Mouse (Mus musculus): ENCODE data around the gene Cipc. TPM values are rescaled to one million over a fixed set of nuclear protein-coding genes. Genes with fewer than 3 reads are reported as not detected.

The Cipc gene
- total and polyA plus RNA-seq, 3 experiments: 34.1 to 45.1 (median 43.8) TPM

DNA sequence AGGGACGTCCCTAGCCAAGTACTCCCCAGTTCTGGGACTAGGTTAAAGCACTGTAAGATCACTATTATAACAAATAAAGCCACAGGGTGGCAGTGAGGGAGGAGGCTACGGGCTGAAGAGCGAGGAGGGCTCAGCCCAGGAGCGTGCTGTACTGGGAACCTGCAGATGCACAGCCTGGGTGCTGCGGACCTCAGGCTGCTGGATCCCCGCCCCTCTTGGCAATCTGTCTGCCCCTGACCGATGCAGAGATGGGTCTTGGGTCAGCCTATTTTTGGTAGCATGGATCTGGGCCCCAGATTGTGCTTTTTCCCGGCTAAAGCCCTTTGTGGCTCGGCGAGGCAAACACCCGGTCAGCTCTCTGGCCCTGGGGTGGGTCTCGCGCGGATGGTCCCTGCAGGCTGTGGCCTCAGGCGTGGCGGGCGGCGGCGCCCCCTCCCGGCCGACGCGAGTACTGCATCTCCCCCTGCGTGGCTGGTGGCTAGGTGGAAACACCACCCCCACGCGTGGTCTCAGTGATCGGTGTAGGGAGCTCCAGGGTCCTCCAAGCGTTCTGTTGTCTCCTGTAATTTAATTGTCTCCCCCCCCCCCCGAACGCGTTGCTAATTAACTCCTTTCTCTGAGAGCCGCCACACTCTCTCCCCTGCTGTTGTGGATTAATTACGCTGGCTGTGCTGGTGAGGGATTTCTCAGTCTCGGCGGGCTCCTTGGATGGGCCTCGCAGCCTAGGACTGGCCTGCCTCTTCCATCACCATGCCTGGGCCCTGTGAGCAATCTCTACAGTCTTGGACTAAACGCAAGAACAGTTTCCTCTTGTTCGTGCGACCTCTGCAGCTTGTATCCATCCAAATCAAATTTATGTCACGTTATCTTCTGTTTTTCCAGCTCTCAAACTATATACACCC lies 27.8 kb downstream of the Cipc start:
- no peaks in the 10 kb centered on the region for H3K36me3 ChIP-seq (ENCODE audit: control insufficient read depth, insufficient read depth, low read length)
- peak; percentile 96 for TF ChIP-seq CTCF (IDR thresholded peaks at IDR 0.05)
- no peak for TF ChIP-seq EP300 (IDR thresholded peaks at IDR 0.05; ENCODE audit: insufficient read depth, low read depth, low read length)
- 0 out of 2 replicates have a peak, but pooled peaks have one; percentile 30 for TF ChIP-seq POLR2A (IDR thresholded peaks at IDR 0.05; ENCODE audit: insufficient read depth, low read depth, low read length)
- DNase-seq: peak; percentile 82 to 91
- H3K4me1 ChIP-seq (ENCODE audit: control insufficient read depth, insufficient read depth, low read length): peaks cover 12% of the 10 kb centered on the region
- WGBS: 7% methylated on average over 39 of the region's 40 CpGs
- intact Hi-C loops (cut with DNase I): loop anchor here (1.0 to 5.0 kb wide), 3 partner anchors 28 to 205 kb away; partner anchors contain the start of gene Cipc
- no peaks in the 10 kb centered on the region for H3K27me3 ChIP-seq (ENCODE audit: control insufficient read depth, insufficient read depth, low read length)
- H3K4me3 ChIP-seq: peak overlapping the region; percentile 50
- peak overlapping the region; percentile 74 for H3K9ac ChIP-seq (ENCODE audit: low read depth, low read length)
- H3K27ac ChIP-seq: peak overlapping the region; percentile 56
- no peaks in the 10 kb centered on the region for H3K79me2 ChIP-seq (replicated peaks; ENCODE audit: control insufficient read depth, insufficient read depth, low read length)

DNA sequence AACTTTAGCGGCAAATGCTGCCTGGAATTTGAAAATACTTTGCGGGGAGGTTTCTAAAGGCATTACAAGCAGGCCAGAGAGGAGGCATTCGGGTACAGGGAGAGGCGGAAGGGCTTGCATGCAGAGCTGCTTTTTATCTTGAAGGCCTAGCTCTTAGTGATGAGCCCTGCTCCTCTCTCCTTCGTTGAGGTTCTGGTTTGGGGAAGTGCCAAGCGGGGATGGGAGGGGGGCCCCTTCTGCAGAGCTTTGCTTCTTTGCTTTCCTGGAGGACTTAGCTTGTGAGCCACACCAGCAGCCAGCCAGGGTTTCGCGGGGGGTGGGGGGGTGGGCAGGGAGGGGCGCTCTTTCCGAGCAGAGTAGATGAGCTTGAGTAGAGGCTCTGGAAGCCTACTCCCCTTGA lies 28.9 kb downstream of the Cipc start:
- no peak overlapping the region for H3K4me3 ChIP-seq
- no peak overlapping the region for H3K27ac ChIP-seq
- H3K79me2 ChIP-seq (replicated peaks; ENCODE audit: control insufficient read depth, insufficient read depth, low read length): no peaks in the 10 kb centered on the region
- no peaks in the 10 kb centered on the region for H3K27me3 ChIP-seq (ENCODE audit: control insufficient read depth, insufficient read depth, low read length)
- no peak overlapping the region for H3K9ac ChIP-seq (ENCODE audit: low read depth, low read length)
- H3K36me3 ChIP-seq (ENCODE audit: control insufficient read depth, insufficient read depth, low read length): no peaks in the 10 kb centered on the region
- TF ChIP-seq CTCF (IDR thresholded peaks at IDR 0.05) (no peak), POLR2A (IDR thresholded peaks at IDR 0.05; ENCODE audit: insufficient read depth, low read depth, low read length) (no peak), EP300 (IDR thresholded peaks at IDR 0.05; ENCODE audit: insufficient read depth, low read depth, low read length) (no peak)
- peaks cover 12% of the 10 kb centered on the region for H3K4me1 ChIP-seq (ENCODE audit: control insufficient read depth, insufficient read depth, low read length)
- intact Hi-C loops (cut with DNase I): loop anchor here (2.0 to 5.0 kb wide), 2 partner anchors 29 to 77 kb away; partner anchors contain the start of gene Cipc
- 66% methylated on average over 10 of the region's 10 CpGs for WGBS
- no peak for DNase-seq

DNA sequence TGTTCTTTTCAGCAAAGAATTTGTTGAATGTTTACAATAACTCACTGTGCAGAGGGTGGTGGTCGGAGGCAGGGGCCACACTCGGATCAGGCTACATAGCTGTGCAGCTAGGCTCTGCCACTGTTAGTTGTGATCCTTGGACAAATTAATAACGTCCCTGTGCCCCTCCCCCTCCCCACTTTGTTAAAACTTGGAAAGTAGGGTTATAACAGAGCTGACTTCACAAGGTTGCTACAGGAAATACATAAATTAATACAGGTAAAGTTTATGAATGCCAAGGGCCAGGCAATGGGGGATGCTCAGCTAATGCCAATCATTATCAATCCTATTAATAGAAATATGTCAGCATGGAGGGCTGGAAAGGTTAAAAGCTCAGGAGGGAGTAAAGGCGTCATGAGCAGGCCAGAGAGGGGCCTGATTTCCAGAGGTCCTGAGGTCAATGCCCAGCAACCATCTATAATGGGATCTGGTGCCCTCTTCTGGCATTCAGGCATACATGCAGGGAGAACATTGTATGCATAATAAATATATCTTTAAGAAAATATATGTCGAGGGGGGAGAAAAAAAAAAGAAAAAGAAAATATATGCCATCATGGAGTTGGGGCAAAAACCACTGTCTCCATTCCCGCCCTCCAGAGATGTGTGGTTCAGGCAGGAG lies 29.8 kb downstream of the Cipc start:
- Histone ChIP-seq H3K4me3 (no peak overlapping the region), H3K27ac (no peak overlapping the region), H3K36me3 (ENCODE audit: control insufficient read depth, insufficient read depth, low read length) (no peaks in the 10 kb centered on the region), H3K27me3 (ENCODE audit: control insufficient read depth, insufficient read depth, low read length) (no peaks in the 10 kb centered on the region), H3K4me1 (ENCODE audit: control insufficient read depth, insufficient read depth, low read length) (peaks cover 12% of the 10 kb centered on the region), H3K9ac (ENCODE audit: low read depth, low read length) (no peak overlapping the region), H3K79me2 (replicated peaks; ENCODE audit: control insufficient read depth, insufficient read depth, low read length) (no peaks in the 10 kb centered on the region)
- DNase-seq: no peak
- TF ChIP-seq POLR2A (IDR thresholded peaks at IDR 0.05; ENCODE audit: insufficient read depth, low read depth, low read length) (no peak), EP300 (IDR thresholded peaks at IDR 0.05; ENCODE audit: insufficient read depth, low read depth, low read length) (0 out of 2 replicates have a peak, but pooled peaks have one; percentile 6), CTCF (IDR thresholded peaks at IDR 0.05) (peak; percentile 67)
- WGBS: 63% methylated on average over 6 of the region's 6 CpGs
- intact Hi-C loops (cut with DNase I): loop anchor here (5.0 kb wide), 1 partner anchor 76 kb away; no protein-coding TSS in a partner anchor

DNA sequence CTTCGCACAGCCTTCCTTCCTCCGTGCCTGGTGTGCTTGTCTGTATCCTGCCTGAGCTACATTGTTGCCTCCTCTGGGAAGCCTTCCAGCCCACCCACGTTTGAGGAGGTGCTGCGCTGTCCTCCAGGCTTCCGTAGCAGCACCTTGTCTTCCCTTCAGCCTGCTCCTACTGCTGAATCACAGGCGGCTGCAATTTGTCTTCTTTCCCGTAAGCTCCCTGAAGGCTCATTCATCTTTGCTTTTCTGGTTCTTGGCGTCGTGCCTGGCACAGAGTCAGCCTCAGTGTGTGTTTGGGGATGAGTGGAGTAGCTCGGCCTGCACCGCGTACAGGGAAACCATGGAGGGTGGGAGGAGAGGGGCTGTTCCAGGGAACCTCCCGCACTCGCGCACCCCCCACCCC lies 31.0 kb downstream of the Cipc start:
- H3K79me2 ChIP-seq (replicated peaks; ENCODE audit: control insufficient read depth, insufficient read depth, low read length): no peaks in the 10 kb centered on the region
- no peak for TF ChIP-seq POLR2A (IDR thresholded peaks at IDR 0.05; ENCODE audit: insufficient read depth, low read depth, low read length)
- TF ChIP-seq CTCF (IDR thresholded peaks at IDR 0.05): no peak
- intact Hi-C loops (cut with DNase I): loop anchor here (5.0 kb wide), 1 partner anchor 74 kb away; no protein-coding TSS in a partner anchor
- H3K4me3 ChIP-seq: no peak overlapping the region
- H3K4me1 ChIP-seq (ENCODE audit: control insufficient read depth, insufficient read depth, low read length): peaks cover 12% of the 10 kb centered on the region
- no peaks in the 10 kb centered on the region for H3K36me3 ChIP-seq (ENCODE audit: control insufficient read depth, insufficient read depth, low read length)
- 15% methylated on average over 15 of the region's 15 CpGs for WGBS
- peak in 1 of 2 experiments; percentile 30 for DNase-seq
- H3K27ac ChIP-seq: no peak overlapping the region
- H3K9ac ChIP-seq (ENCODE audit: low read depth, low read length): no peak overlapping the region
- no peaks in the 10 kb centered on the region for H3K27me3 ChIP-seq (ENCODE audit: control insufficient read depth, insufficient read depth, low read length)

DNA sequence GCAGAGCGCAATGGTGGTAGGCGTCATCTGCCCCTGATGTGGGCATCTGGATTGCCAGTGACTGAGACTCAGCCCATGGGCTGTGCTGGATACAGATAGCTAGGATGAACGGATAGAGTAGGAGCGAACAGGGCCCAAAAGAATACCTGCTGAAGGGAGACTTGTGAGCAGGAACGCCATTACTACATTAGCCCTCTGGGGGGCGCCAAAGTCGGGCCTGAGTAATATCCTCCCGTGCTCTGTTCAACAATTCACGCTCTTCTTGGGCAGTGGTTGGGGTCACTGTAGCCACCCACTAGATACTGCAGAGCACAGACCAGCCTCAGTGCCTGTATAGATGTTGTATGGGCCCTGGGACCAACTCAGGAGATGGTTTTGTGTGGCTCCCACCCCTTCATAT lies 34.3 kb downstream of the Cipc start:
- Histone ChIP-seq H3K27ac (no peak overlapping the region), H3K79me2 (replicated peaks; ENCODE audit: control insufficient read depth, insufficient read depth, low read length) (no peaks in the 10 kb centered on the region), H3K4me1 (ENCODE audit: control insufficient read depth, insufficient read depth, low read length) (0 out of 2 replicates have a peak, but pooled peaks cover 1% of the 10 kb centered on the region), H3K4me3 (no peak overlapping the region), H3K36me3 (ENCODE audit: control insufficient read depth, insufficient read depth, low read length) (no peaks in the 10 kb centered on the region), H3K27me3 (ENCODE audit: control insufficient read depth, insufficient read depth, low read length) (no peaks in the 10 kb centered on the region; the same call in 1 of the 2 replicates), H3K9ac (ENCODE audit: low read depth, low read length) (no peak overlapping the region)
- TF ChIP-seq EP300 (IDR thresholded peaks at IDR 0.05; ENCODE audit: insufficient read depth, low read depth, low read length) (no peak), POLR2A (IDR thresholded peaks at IDR 0.05; ENCODE audit: insufficient read depth, low read depth, low read length) (no peak), CTCF (IDR thresholded peaks at IDR 0.05) (peak; percentile 61)
- intact Hi-C loops (cut with DNase I): loop anchor here (10.0 kb wide), 1 partner anchor 164 kb away; the partner anchor contains the start of genes Gstz1 and Pomt2
- WGBS: 33% methylated on average over 9 of the region's 9 CpGs
- no peak for DNase-seq

Data from heart, adult 2 months (tissue).